Mouse (Mus musculus) left cerebral cortex, adult 18-20 months (tissue): ENCODE results near the gene Thumpd1. TPM values are rescaled to one million over a fixed set of nuclear protein-coding genes. Genes with fewer than 3 reads are reported as not detected.
A peak's percentile ranks its signal among the peaks of the same experiment; 100 is the strongest.
"Not testable (repeated sequence)": the region's sequence is repeated elsewhere in the genome, so short reads cannot be mapped to it uniquely, and the experiment has no call there.

Experiments
- DNase-seq, 2 experiments: peaks; one replicate each; pipeline ENCODE4 v3.0.0; 2021 to 2022; ENCODE audit warnings: low spot score in 2 of 2, mixed read lengths in 1 of 2
- long read RNA-seq, 2 experiments: library from polyadenylated mRNA; stranded (forward); transcript quantifications; one replicate each; pipeline ENCODE4 v2.0.0; 2021
- total RNA-seq, 2 experiments: library from RNA; stranded (reverse); gene quantifications; 2 replicates each; pipeline ENCODE4 v1.2.3; 2021

Gene Thumpd1
- 10 to 100 TPM; 48.3 to 50.7 TPM for total RNA-seq
- long read RNA-seq, experiment 1, transcript Thumpd1-201 (4 exons, 2,689 nt) = major isoform, 105 of 109 reads
- long read RNA-seq, experiment 1, partial matches to known transcripts = 2 of 109 reads
- long read RNA-seq, experiment 1, other reads (novel, unspliced or antisense) = 2 of 109 reads
- long read RNA-seq, experiment 2, transcript Thumpd1-201 (4 exons, 2,689 nt) = major isoform, 77 of 79 reads
- long read RNA-seq, experiment 2, partial matches to known transcripts = 0 of 79 reads
- long read RNA-seq, experiment 2, other reads (novel, unspliced or antisense) = 2 of 79 reads

DNA sequence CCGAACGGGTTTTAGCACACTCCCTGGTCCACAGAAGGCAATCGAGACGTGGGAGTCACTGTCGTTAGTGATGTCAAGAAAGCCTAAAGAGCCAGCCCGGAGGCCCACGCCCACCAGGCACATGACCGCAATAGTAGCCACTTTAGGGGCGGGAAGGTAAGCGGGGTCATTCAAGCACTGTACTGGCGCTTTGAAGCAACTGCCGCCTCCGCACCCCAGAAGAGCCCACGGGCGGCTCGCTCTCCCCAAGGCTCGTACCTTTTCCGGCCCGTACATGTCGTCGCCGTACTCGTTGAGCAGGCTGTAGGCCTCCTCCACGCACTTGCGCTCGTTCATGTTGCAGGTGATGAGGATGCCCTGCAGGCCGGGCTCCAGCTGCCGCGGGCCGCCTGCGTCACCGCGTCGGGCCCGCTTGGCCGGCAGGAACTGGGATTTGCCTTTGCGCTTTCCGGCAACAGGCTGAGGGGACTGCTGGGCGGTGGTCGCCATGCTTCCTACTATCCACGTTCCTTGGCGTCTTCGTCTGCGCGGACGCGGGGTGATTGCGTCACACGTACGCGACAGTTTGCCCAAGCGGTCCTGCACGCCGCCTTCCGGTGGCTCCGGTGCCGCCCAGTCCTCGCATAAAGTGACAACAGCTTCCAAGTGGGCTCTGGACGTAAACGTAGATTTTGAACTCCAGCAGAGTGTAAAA lies at the start of gene Thumpd1:
Thumpd1 (minus strand) TSS at position 546 of the 694 bp plus-strand sequence.
- DNase-seq = peak; percentile 95 to 98

GRCm38 (mm10) chr7:119769895-119770294 lies 49.3 kb upstream of the Thumpd1 start:
- DNase-seq = no peak

GRCm38 (mm10) chr7:119766996-119767395 lies 46.4 kb upstream of the Thumpd1 start:
- no peak for DNase-seq

- DNase-seq = no peak
Measured at GRCm38 (mm10) chr7:119764377-119764776, 43.8 kb upstream of the Thumpd1 start.

DNA sequence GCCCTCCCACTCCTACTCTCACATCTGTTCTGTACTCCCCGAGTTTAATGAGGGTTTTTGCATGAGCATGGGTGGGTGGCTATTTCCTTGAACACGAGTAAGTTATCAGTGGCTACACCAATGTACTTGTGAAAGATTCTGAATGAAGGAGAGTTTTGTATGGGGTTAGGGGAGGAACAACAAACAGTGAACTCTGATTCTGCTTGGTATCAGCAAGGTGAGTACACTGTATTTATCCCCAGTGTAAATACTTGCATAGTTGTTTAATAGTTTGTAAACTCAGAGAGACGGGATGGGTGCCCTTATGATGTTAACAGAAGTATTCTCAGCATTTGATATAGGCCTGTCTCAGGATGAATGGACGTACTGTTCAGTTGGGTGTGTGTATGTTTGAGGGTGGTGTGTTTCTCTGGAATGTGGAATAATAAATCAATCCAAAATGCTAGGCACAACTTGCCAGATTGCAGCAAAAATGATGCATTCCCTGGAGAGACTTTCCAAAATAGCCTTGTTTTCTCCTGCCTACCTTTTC lies 41.6 kb upstream of the Thumpd1 start:
- DNase-seq = no peak

DNA sequence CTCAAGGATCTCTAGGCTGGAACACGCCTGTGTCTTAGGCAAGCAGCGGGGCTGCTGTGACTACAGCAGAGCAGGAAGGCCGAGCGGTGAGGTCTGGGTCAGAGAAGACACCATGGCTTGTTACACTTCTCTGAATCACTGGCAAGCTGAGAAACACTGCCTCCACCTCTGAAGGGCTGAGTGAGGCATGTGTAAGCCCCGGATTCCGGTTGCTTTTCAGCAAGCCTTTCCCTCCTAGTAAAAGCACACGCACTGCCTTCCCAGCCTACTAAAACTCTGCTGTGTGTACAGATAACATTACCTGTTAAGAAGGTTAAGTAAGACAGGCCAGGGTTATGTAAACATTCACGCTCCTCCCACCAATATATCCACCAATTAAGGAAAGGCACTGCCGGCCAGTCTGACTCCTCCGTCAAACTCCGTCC lies 39.9 kb upstream of the Thumpd1 start, which contains the start of gene Acsm3:
Acsm3 (plus strand) TSS at position 397 of the 425 bp plus-strand sequence.
- DNase-seq = no peak

GRCm38 (mm10) chr7:119753696-119754095 lies 33.1 kb upstream of the Thumpd1 start:
- no peak for DNase-seq

GRCm38 (mm10) chr7:119749942-119750341 lies 29.3 kb upstream of the Thumpd1 start:
- no peak for DNase-seq

DNA sequence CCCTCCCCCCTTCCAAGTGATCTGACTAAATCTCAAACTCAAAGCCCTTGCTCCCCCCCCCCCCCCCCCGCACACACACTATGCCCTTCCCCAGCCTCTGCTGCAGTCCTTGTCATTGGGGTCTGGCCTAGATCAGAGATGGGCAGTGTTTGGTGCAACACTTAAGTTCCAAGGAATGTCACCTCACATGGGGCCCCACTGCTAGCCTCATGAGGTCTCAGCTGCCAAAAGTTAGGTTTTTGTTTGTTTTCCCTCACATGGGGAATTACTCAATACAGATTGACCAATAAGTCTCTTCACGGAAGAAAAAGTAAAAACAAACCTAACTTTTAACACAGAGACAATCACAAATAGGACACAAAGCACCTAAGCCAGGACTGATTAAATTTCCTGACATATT lies 28.2 kb upstream of the Thumpd1 start:
- DNase-seq = no peak

DNA sequence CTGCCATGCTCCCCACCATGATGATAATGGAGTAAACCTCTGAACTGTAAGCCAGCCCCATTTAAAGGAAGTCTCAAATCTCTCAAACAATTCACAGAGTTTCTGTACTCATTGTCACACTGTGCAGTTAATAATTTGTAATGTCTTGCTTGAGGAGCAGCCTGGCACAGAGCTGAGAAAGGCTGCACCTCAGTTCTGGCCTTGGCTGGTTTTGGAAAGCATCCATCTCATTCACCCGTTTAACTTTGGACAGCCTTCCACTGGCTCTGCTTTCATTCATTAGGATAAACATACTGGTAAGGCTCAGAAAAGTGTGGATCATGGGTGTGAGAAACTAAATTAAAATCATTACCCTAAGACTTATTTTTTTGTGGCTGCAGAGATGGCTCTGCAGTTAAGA lies 25.3 kb upstream of the Thumpd1 start:
- no peak for DNase-seq

DNA sequence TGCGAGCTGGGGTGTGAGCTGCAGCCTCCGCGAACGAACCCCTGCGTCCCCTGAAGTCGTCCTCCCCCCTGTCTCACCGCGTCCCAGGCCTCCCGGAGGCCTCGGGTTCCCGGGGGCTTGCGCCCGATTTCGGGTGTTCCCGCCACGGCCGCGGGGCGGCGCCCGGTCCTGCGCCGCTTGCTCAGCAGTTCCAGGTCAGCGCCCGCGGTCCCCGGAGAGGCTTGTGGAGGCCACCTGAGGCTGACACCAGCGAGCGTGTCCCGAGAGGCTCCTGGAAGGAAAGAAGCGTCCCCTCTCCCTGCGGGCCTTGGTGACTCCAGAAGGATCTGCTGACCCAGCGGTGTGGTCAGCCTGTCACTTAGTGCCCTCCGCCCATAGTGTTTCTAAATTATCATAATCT lies 23.7 kb upstream of the Thumpd1 start:
- no peak for DNase-seq

GRCm38 (mm10) chr7:119739798-119740468 lies 19.3 kb upstream of the Thumpd1 start:
- DNase-seq = not testable (repeated sequence)

- no peak for DNase-seq
Measured at GRCm38 (mm10) chr7:119738877-119739276, 18.3 kb upstream of the Thumpd1 start.

GRCm38 (mm10) chr7:119731262-119731661 lies 10.7 kb upstream of the Thumpd1 start:
- DNase-seq = not testable (repeated sequence)

- DNase-seq = no peak
Measured at GRCm38 (mm10) chr7:119727621-119728020, 7.0 kb upstream of the Thumpd1 start.

DNA sequence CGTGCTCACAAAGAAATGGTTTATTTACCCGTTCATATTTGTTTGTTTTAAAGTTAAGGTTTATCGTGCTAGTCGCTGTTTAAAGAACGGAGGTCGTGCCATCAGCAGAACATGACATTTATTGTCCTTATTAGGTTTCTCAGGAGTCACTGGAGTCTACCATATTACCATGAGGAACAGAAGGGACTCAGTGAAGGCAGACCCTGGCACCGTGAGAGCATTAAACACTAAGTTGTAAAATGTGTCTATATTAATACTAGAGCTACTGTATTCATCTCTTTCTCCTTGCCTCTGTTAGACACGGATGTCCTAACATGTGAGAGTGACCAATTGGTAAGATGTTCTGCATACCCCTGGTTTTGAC lies 331 bp upstream of the Thumpd1 start:
- peak in 1 of 2 experiments; percentile 5 for DNase-seq

GRCm38 (mm10) chr7:119714111-119714510 lies 6.5 kb downstream of the Thumpd1 start:
- no peak for DNase-seq

- DNase-seq = no peak
Measured at GRCm38 (mm10) chr7:119694926-119695325, 25.7 kb downstream of the Thumpd1 start.

GRCm38 (mm10) chr7:119692302-119692701 lies 28.3 kb downstream of the Thumpd1 start:
- no peak for DNase-seq

DNA sequence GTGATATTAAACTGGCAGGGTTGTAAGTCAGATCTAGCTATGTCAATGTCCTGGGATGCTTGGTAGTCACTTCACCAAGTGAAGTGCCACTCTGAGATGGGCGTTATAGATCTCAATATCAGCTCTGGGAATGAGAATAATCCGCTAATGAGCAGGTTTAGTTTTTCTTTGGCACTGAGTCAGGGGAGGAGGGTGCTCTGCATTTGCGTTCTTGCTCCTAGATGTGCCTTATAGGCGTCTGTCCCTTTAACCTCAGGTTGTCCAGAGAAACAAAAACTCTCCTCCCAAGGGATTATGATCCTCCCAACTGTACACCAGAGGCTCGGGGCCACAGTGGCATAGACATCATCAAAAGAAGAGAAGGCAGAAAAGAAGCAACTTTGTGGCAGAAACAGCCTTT lies 30.9 kb downstream of the Thumpd1 start, which contains the start of gene Acsm4:
Acsm4 (plus strand) TSS at position 301 of the 400 bp plus-strand sequence.
- no peak for DNase-seq

GRCm38 (mm10) chr7:119682699-119683098 lies 37.9 kb downstream of the Thumpd1 start:
- DNase-seq = no peak

DNA sequence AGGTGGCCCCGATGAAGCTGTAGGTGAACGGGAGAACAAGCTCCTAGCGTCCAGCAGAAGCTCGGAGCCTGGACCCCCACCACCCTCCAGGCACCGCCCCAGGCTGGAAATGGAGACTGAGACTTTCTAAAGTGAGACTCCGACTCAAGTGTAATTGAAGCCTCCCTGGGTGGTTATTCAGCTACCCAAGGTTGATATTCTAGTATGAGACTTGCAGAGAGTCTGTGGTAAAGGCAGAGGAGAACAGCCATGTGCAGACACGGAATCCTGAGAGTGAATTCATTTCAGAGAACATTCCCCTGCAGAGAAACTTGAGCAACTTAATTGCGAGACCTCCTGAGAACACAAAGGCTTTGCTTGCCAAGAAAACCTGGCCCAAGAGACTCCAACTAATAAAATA lies 40.5 kb downstream of the Thumpd1 start:
- no peak for DNase-seq
